27 mouse cellular contexts compared by ENCODE assay signal in the genomic region with DNA sequence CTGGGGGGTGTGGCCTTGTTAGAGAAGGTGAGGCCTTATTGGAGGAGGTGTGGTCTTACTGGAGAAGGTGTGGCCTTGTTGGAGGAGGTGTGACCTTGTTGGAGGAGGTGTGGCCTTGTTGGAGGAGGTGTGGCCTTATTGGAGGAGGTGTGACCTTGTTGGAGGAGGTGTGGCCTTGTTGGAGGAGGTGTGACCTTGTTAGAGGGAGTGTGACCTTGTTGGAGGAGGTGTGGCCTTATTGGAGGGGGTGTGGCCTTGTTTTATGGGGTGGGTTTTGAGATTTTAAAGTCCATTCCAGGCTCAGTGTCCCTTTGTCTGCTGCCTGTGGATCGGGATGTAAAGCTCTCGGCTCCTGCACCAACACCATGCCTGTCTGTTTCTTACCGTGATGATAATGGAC. TPM values are rescaled to one million over a fixed set of nuclear protein-coding genes. Genes with fewer than 3 reads are reported as not detected.
DNase-seq lines count a peak whose midpoint lies in the region; TF ChIP-seq lines count a peak whose summit lies in the region.
"Had no signal": no experiment of that assay in that cellular context is flagged by ENCODE, and none has a peak within 500 bp of the region (broad histone marks: within the 10 kb centered on the region; RNA-seq: fewer than 3 reads in every experiment).

No protein-coding gene starts in this region.

- peak overlapping the region; percentile 38; the same call in 1 of the 2 replicates for H3K27ac ChIP-seq in gastrocnemius, adult 2 months
- H3K27ac ChIP-seq in MEL (ENCODE audit: control insufficient read depth, low read depth, low read length) = no peak overlapping the region
- no peak overlapping the region for H3K27ac ChIP-seq in heart, adult 2 months
- H3K27ac ChIP-seq: embryonic facial prominence, embryonic 10.5 days; embryonic facial prominence, embryonic 13.5 days; forebrain, embryonic 12.5 days; forebrain, embryonic 15.5 days; heart, embryonic 13.5 days; hindbrain, embryonic 14.5 days; hindbrain, postnatal 0 days had no signal

- H3K4me1 ChIP-seq in MEL (ENCODE audit: control insufficient read depth in 1 of 2, insufficient read depth in 2 of 2, low read length in 2 of 2) = peaks cover 4 to 17% of the 10 kb centered on the region in 2 experiments; a peak in 3 of 4 replicates
- no peaks in the 10 kb centered on the region for H3K4me1 ChIP-seq in heart, adult 2 months (ENCODE audit: control insufficient read depth, insufficient read depth, low read length)
- H3K4me1 ChIP-seq: embryonic facial prominence, embryonic 13.5 days; forebrain, embryonic 15.5 days; heart, embryonic 13.5 days had no signal

- no peak overlapping the region for H3K4me3 ChIP-seq in gastrocnemius, adult 2 months
- no peak overlapping the region for H3K4me3 ChIP-seq in MEL (ENCODE audit: control insufficient read depth in 1 of 2, insufficient read depth in 1 of 2, low read depth in 2 of 2, low read length in 2 of 2)
- no peak overlapping the region for H3K4me3 ChIP-seq in myocyte
- no peak overlapping the region for H3K4me3 ChIP-seq in heart, adult 2 months
- H3K4me3 ChIP-seq: embryonic facial prominence, embryonic 10.5 days; embryonic facial prominence, embryonic 13.5 days; erythroblast, embryonic 14.5 days; forebrain, embryonic 12.5 days; forebrain, embryonic 15.5 days; heart, embryonic 13.5 days had no signal

- TF ChIP-seq EP300 in MEL (IDR thresholded peaks at IDR 0.05; ENCODE audit: low read depth in 1 of 2, low read length in 2 of 2) = no peak
- no peak for TF ChIP-seq EP300 in heart, adult 2 months (IDR thresholded peaks at IDR 0.05; ENCODE audit: insufficient read depth, low read depth, low read length)

- no peak overlapping the region for H3ac ChIP-seq in myocyte (ENCODE audit: control insufficient read depth, insufficient read length)

- no peak for TF ChIP-seq CTCF in gastrocnemius, adult 2 months (IDR thresholded peaks at IDR 0.05)
- TF ChIP-seq CTCF in MEL (IDR thresholded peaks at IDR 0.05 in 2 of 3, conservative IDR thresholded peaks at IDR 0.05 in 1 of 3; ENCODE audit: control insufficient read depth in 1 of 3, insufficient read depth in 1 of 3, low read depth in 2 of 3, low read length in 3 of 3, poor library complexity in 1 of 3, severe bottlenecking in 1 of 3) = no peak
- TF ChIP-seq CTCF in heart, adult 2 months (IDR thresholded peaks at IDR 0.05) = no peak

- no peak for DNase-seq in gastrocnemius, adult 2 months
- no peak for DNase-seq in gastrocnemius, postnatal 36 days
- DNase-seq in MEL (ENCODE audit: low read depth, low spot score) = peak; percentile 36
- no peak for DNase-seq in spleen, postnatal 10 days (ENCODE audit: low spot score in 2 of 2)
- DNase-seq in heart, adult 2 months = no peak
- no peak for DNase-seq in left cerebral cortex, postnatal 10 days (ENCODE audit: extremely low spot score in 1 of 2, low spot score in 2 of 2)
- DNase-seq: adrenal gland, adult 8-10 months; adrenal gland, postnatal 25 days; B cell, adult 2 months; cerebellum, adult 11-12 months; cerebellum, adult 8-10 months; cerebellum, postnatal 10 days; cerebellum, postnatal 36 days; embryo, embryonic 11 days; gastrocnemius, postnatal 10 days; heart, adult 11 months; heart, postnatal 14 days; heart, postnatal 4 days had no signal

- TF ChIP-seq POLR2A in MEL (IDR thresholded peaks at IDR 0.05; ENCODE audit: control insufficient read depth in 1 of 2, insufficient read depth in 1 of 2, low read depth in 1 of 2, low read length in 2 of 2, poor library complexity in 1 of 2) (no peak), myocyte (IDR thresholded peaks at IDR 0.05; ENCODE audit: insufficient read length, low read depth) (no peak)
- TF ChIP-seq POLR2A in heart, adult 2 months (IDR thresholded peaks at IDR 0.05; ENCODE audit: insufficient read depth, low read depth, low read length) = no peak

- H3K27me3 ChIP-seq in MEL (ENCODE audit: control insufficient read depth in 1 of 2, insufficient read depth in 2 of 2, low read length in 2 of 2) (peaks cover 0 to 6% of the 10 kb centered on the region in 2 experiments; a peak in 3 of 4 replicates), myocyte (ENCODE audit: control insufficient read depth, insufficient read depth, insufficient read length) (no peaks in the 10 kb centered on the region)
- H3K27me3 ChIP-seq in heart, adult 2 months (ENCODE audit: control insufficient read depth, insufficient read depth, low read length) = no peaks in the 10 kb centered on the region; the same call in 1 of the 2 replicates
- H3K27me3 ChIP-seq: embryonic facial prominence, embryonic 13.5 days; forebrain, embryonic 12.5 days; forebrain, embryonic 15.5 days had no signal

- WGBS in heart, adult 2 months = 77% methylated on average over 3 of the region's 3 CpGs

- H3K9me3 ChIP-seq in MEL (replicated peaks; ENCODE audit: insufficient read depth, low read length) = no peaks in the 10 kb centered on the region
- H3K9me3 ChIP-seq: embryonic facial prominence, embryonic 10.5 days; embryonic facial prominence, embryonic 13.5 days; forebrain, embryonic 12.5 days; forebrain, embryonic 15.5 days; heart, embryonic 13.5 days had no signal

- H3K36me3 ChIP-seq in MEL (ENCODE audit: control insufficient read depth in 1 of 2, insufficient read depth in 2 of 2, low read length in 2 of 2) (peaks cover 0 to 13% of the 10 kb centered on the region in 2 experiments; a peak in 2 of 4 replicates), myocyte (ENCODE audit: control insufficient read depth, insufficient read depth) (peaks cover 14% of the 10 kb centered on the region)
- H3K36me3 ChIP-seq in heart, adult 2 months (ENCODE audit: control insufficient read depth, insufficient read depth, low read length) = no peaks in the 10 kb centered on the region
- H3K36me3 ChIP-seq: forebrain, embryonic 12.5 days; forebrain, embryonic 15.5 days; heart, embryonic 13.5 days had no signal

- no peak overlapping the region for H3K4me2 ChIP-seq in myocyte (ENCODE audit: low read depth)
- H3K4me2 ChIP-seq: embryonic facial prominence, embryonic 13.5 days; forebrain, embryonic 12.5 days; forebrain, embryonic 15.5 days; heart, embryonic 13.5 days; hindbrain, embryonic 14.5 days had no signal

- no peak for TF ChIP-seq RAD21 in MEL (IDR thresholded peaks at IDR 0.05; ENCODE audit: low read depth, low read length)

- no peak overlapping the region for H3K9ac ChIP-seq in MEL (ENCODE audit: control insufficient read depth, low read depth, low read length, poor library complexity, severe bottlenecking)
- H3K9ac ChIP-seq in heart, adult 2 months (ENCODE audit: low read depth, low read length) = no peak overlapping the region
- H3K9ac ChIP-seq: embryonic facial prominence, embryonic 13.5 days; forebrain, embryonic 12.5 days; forebrain, embryonic 15.5 days; heart, embryonic 13.5 days; hindbrain, embryonic 14.5 days had no signal

- intact Hi-C loops in gastrocnemius, adult 2 months (cut with DNase I) = loop anchor here (1.0 kb wide), 1 partner anchor 12 kb away; no protein-coding TSS in a partner anchor
- intact Hi-C loops in gastrocnemius, postnatal 36 days (cut with DNase I) = no loop called here
- intact Hi-C loops in heart, adult 2 months (cut with DNase I) = no loop called here
- intact Hi-C loops in left cerebral cortex, postnatal 10 days (cut with DNase I) = no loop called here

- H3K79me2 ChIP-seq in MEL (ENCODE audit: control insufficient read depth, insufficient read depth, low read length, poor library complexity) (no peaks in the 10 kb centered on the region), myocyte (ENCODE audit: control insufficient read depth, insufficient read depth) (no peaks in the 10 kb centered on the region)
- H3K79me2 ChIP-seq in heart, adult 2 months (replicated peaks; ENCODE audit: control insufficient read depth, insufficient read depth, low read length) = no peaks in the 10 kb centered on the region

TF ChIP-seq in MEL, 35 proteins besides CTCF, POLR2A, EP300 and RAD21 (continues in another document):
- TF ChIP-seq TBP (IDR thresholded peaks at IDR 0.05; ENCODE audit: low read depth, low read length) (no peak), ZMIZ1 (IDR thresholded peaks at IDR 0.05; ENCODE audit: low read depth, low read length) (no peak), CHD2 (IDR thresholded peaks at IDR 0.05; ENCODE audit: low read length) (no peak), UBTF (IDR thresholded peaks at IDR 0.05; ENCODE audit: borderline replicate concordance, insufficient read depth, low read depth, low read length) (no peak), SMC3 (IDR thresholded peaks at IDR 0.05; ENCODE audit: low read depth, low read length) (no peak), BHLHE40 (IDR thresholded peaks at IDR 0.05; ENCODE audit: borderline replicate concordance, low read depth, low read length) (no peak), KAT2A (conservative IDR thresholded peaks at IDR 0.05; ENCODE audit: low read depth, low read length) (no peak)

TF ChIP-seq in myocyte, 11 proteins besides CTCF, POLR2A, EP300 and RAD21:
- TF ChIP-seq TCF12 (IDR thresholded peaks at IDR 0.05; ENCODE audit: insufficient read depth, poor library complexity, severe bottlenecking) (no peak), TCF3 (IDR thresholded peaks at IDR 0.05; ENCODE audit: insufficient read length, low read depth) (no peak), MAX (IDR thresholded peaks at IDR 0.05; ENCODE audit: low read depth) (no peak), POLR2AphosphoS2 (IDR thresholded peaks at IDR 0.05; ENCODE audit: insufficient read length, low read depth) (peak; percentile 42)
TF ChIP-seq in myocyte: peak in this region for 1.

RNA-seq across cellular contexts. Expression of a gene that starts 40.6 kb away (rescaled TPM):
- total RNA-seq in gastrocnemius, adult 2 months (2021) = 1,000 to 10,000 TPM; 1,499 to 2,077 TPM
- total RNA-seq in gastrocnemius, postnatal 36 days (2021) = 1,000 to 10,000 TPM; 1,495 to 1,823 TPM
- total RNA-seq in MEL (2012; rRNA removed) = 0.16 and 0.27 TPM in 2 replicates
- polyA plus RNA-seq in MEL (2012; ENCODE audit: insufficient read depth in 1 of 2, insufficient read length in 2 of 2, low read depth in 1 of 2, low replicate concordance in 2 of 2, missing spikeins in 1 of 2) (under 1 TPM in 1 of 2 experiments, not detected in 1; 0.54 TPM), myocyte (2012; fragmentation: generic; extraction: Trizol) (73.1 TPM)
- under 1 TPM; 0.08 to 0.18 TPM for total RNA-seq in heart, adult 2 months (2021)
- polyA plus RNA-seq in heart, adult 2 months (2012; rRNA removed) = under 0.01 and 0.06 TPM in 2 replicates
- 1 to 10 TPM; 6.7 to 7.0 TPM for total RNA-seq in left cerebral cortex, postnatal 10 days (2021)

RNA-seq across cellular contexts. Expression of a gene that starts 50.2 kb away (rescaled TPM):
- under 1 TPM; 0.61 to 0.84 TPM for total RNA-seq in gastrocnemius, adult 2 months (2021)
- total RNA-seq in gastrocnemius, postnatal 36 days (2021) = under 1 TPM; 0.54 to 0.77 TPM
- 0.46 and 0.56 TPM in 2 replicates for total RNA-seq in MEL (2012; rRNA removed)
- polyA plus RNA-seq in MEL (2012; ENCODE audit: insufficient read depth in 1 of 2, insufficient read length in 2 of 2, low read depth in 1 of 2, low replicate concordance in 2 of 2, missing spikeins in 1 of 2) = 1 to 10 TPM in 1 of 2 experiments, not detected in 1; 1.9 TPM
- polyA plus RNA-seq in myocyte (2012; fragmentation: generic; extraction: Trizol) = 0.01 TPM
- total RNA-seq in heart, adult 2 months (2021) = 1 to 10 TPM; 1.4 TPM
- polyA plus RNA-seq in heart, adult 2 months (2012; rRNA removed) = 2.2 and 3.6 TPM in 2 replicates
- 1 to 10 TPM; 1.8 to 2.1 TPM for total RNA-seq in left cerebral cortex, postnatal 10 days (2021)

Comparison
In these comparisons a context has a peak if more than half of its experiments do, and no peak if none do; other contexts are left out.
1. RNA of a gene that starts 40.6 kb away (total RNA-seq): 1,499 to 2,077 TPM in gastrocnemius, adult 2 months and 1,495 to 1,823 TPM in gastrocnemius, postnatal 36 days; 6.7 to 7.0 TPM in left cerebral cortex, postnatal 10 days, 0.16 to 0.27 TPM in MEL and 0.08 to 0.18 TPM in heart, adult 2 months; every median in the first group is over 100 times any median in the second.